Mouse (Mus musculus) E14TG2a.4 (cell line): Measurements from ENCODE around the gene Pbx3.

Experiments used
- H3K27me3 ChIP-seq: 2 replicates; pipeline ENCODE4 v1.6.1; 2014; ENCODE audit warnings: low read length, control low read depth; ENCODE audit not compliant: insufficient read depth
- H3K36me3 ChIP-seq: 2 replicates; pipeline ENCODE4 v1.6.1; 2014; ENCODE audit warnings: low read length, control low read depth; ENCODE audit not compliant: insufficient read depth
- H3K4me1 ChIP-seq: replicated peaks from 2 replicates; pipeline ENCODE4 v1.6.1; 2014; ENCODE audit warnings: low read depth, low read length, control low read depth
- H3K4me3 ChIP-seq: replicated peaks from 2 replicates; pipeline ENCODE4 v1.5.1; 2014; ENCODE audit warnings: mild to moderate bottlenecking, low read length
- H3K9me3 ChIP-seq: 2 replicates; pipeline ENCODE4 v1.6.1; 2014; ENCODE audit warnings: low read length, control low read depth
- CTCF ChIP-seq: conservative IDR thresholded peaks from 2 replicates; pipeline ENCODE4 v1.5.1; 2014; ENCODE audit warnings: low read length
- NANOG ChIP-seq: IDR thresholded peaks from 2 replicates; pipeline ENCODE4 v1.6.1; 2014; ENCODE audit warnings: borderline replicate concordance, low read length, mixed read lengths
- POU5F1 ChIP-seq: IDR thresholded peaks from 2 replicates; pipeline ENCODE4 v1.6.1; 2014; ENCODE audit warnings: low read length, borderline replicate concordance

Gene Pbx3

DNA sequence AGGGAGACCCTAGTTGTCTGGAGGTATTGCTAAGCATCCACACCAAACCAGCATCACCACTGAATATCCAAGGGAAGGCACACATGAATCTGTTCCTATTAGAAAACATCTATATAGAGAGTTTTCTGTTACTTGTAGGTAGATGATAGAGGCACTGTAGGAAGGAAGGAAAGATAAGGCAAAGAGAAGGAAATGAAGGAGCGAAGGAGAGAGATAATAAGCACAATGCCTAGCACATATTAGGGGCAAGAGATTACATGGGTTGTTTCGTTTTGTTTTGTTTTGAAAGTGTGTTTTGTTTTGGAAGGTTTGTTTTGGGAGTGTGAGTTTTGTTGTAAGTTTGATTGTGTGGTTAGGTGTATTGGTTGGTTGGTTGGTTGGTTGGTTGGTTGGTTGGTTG is 6.0 kb upstream of the Pbx3 start:
- peaks cover 28% of the 10 kb centered on the region for H3K27me3 ChIP-seq
- no peaks in the 10 kb centered on the region for H3K9me3 ChIP-seq
- H3K4me1 ChIP-seq = peaks cover 1% of the 10 kb centered on the region
- TF ChIP-seq POU5F1 (no peak), CTCF (no peak), NANOG (no peak)
- H3K4me3 ChIP-seq = no peak overlapping the region
- no peaks in the 10 kb centered on the region for H3K36me3 ChIP-seq

DNA sequence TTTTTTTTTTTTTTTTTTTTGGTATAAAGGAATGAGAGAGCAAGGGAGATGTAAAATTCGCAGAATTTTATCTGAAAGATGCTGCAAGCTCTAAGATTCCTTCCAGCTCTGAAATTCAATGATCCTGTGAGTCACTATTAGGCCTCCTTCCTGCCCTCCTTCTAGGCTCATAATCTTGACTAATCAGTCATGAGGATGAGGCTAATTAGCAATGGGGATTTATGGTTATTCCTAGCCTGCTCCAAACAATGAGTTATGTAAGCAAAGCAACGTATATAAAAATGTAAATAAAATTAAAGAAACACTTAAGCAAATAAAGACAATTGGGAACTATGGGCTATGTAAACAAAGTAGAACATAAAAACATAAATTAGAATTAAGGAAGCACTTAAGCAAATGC is 1.4 kb upstream of the Pbx3 start:
- H3K36me3 ChIP-seq = no peaks in the 10 kb centered on the region
- no peak for TF ChIP-seq NANOG
- no peak for TF ChIP-seq POU5F1
- no peak for TF ChIP-seq CTCF

DNA sequence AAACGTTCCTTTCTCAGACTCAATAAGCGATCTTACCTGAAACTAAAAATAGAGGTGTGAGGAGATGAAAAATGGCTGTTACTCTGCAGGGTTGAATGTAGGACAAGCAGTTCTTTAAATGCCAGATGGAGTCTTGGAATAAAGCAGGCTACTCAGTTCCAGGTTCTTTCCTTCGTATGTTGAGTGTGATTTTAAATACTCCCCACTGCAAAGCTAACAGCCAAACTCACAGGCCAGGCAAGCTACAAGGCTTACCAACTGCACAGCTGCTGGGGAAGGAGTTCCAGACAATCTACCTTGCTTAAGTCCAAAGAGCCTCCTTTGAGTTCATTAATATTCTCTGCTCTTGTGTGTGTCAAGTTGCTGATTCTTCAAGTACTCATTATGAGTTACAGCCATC is 944 bp upstream of the Pbx3 start:
- peak overlapping the region; percentile 89; the same call in 1 of the 2 replicates for H3K4me3 ChIP-seq
- peaks cover 20% of the 10 kb centered on the region for H3K4me1 ChIP-seq
- no peak for TF ChIP-seq NANOG
- no peak for TF ChIP-seq POU5F1
- TF ChIP-seq CTCF = no peak
- H3K36me3 ChIP-seq = no peaks in the 10 kb centered on the region
- peaks cover 48% of the 10 kb centered on the region for H3K27me3 ChIP-seq
- no peaks in the 10 kb centered on the region for H3K9me3 ChIP-seq

More for the DNA sequence above, 1.4 kb upstream of the Pbx3 start:
- Histone ChIP-seq H3K4me1 (peaks cover 20% of the 10 kb centered on the region), H3K4me3 (no peak overlapping the region), H3K9me3 (no peaks in the 10 kb centered on the region), H3K27me3 (peaks cover 48% of the 10 kb centered on the region)

DNA sequence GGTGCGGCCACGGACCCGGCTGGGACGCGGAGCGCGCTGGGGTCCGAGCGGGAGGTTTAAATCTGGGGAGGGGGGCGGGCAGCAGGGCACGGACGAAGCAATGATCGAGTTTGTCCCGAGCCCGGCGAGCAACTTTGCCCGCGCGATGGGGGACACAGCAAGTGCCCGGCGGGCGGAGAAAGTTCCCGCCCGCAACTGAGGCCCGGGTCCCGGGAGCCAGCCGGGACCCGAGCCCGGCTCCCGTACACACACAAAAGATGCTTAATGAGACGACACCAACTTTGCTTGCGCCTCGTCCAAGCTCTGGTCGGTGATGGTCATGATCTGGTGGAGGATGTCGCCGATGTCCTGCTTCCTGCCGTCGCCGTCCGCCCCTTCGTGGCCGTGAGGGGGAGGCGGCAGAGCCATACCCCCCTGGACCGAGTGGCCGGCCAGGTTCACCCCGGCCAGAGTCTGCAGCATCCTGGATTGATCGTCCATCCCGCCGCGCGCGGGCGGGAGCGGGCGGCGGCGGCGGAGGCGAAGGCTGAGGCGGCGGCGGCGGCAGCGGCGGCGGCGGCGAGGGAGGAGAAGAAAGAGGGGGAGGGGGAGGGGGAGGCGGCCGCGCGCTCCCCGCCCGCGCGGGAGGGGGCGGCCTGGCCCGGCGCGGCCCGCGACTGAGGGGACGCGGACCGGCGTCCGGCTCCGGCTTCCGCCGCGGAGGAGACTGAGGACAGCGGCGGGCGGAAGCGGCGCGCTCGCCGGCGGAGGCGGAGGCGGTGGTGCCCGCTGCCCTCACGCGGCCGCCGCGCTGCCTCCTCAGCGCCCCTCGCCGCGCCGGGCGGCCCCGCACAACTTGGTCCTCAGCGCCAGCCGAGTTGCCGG is 1.3 kb downstream of the Pbx3 start:
- Histone ChIP-seq H3K36me3 (no peaks in the 10 kb centered on the region), H3K27me3 (peaks cover 47% of the 10 kb centered on the region), H3K4me3 (peak overlapping the region; percentile 89), H3K4me1 (peaks cover 20% of the 10 kb centered on the region), H3K9me3 (no peaks in the 10 kb centered on the region)
- TF ChIP-seq NANOG (no peak), POU5F1 (no peak), CTCF (no peak)

DNA sequence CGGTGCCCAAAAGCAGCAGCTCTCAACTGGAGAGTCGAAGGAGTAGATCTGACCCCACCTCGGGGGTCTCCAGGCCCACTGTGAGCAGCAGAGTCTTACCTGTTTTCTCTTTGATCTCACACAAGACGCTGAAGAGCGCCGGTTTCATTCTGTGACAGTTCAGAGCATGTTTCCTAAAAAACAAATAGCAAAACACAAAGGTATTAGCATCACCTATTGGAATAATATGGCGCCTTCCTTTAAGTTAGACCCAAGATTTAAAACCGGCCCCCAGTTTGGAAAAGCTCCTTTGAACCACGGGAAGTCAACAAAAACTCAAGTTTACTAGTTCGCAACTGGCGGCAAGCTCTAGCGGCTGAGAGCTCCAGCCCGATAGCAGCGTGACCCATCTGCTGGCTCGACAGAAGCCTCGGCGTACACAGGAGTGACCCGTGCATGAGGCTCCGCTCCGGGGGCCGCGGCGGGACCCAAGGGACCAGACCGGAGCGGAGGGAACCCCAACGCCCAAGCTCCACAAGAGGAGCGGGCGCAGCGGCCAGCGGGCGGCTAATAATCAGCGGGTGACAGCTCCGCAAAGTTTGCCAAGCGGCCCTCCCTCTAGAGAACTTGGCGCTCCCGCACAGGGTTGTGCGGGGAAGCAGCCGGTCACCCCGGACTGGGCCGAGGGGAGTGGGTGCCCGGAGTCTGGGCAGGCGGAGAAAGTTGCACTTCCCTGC is 2.1 kb downstream of the Pbx3 start:
- Histone ChIP-seq H3K36me3 (no peaks in the 10 kb centered on the region), H3K4me1 (peaks cover 20% of the 10 kb centered on the region), H3K9me3 (no peaks in the 10 kb centered on the region), H3K27me3 (peaks cover 40% of the 10 kb centered on the region), H3K4me3 (peak overlapping the region; percentile 89)
- TF ChIP-seq CTCF = no peak
- no peak for TF ChIP-seq NANOG
- TF ChIP-seq POU5F1 = no peak

DNA sequence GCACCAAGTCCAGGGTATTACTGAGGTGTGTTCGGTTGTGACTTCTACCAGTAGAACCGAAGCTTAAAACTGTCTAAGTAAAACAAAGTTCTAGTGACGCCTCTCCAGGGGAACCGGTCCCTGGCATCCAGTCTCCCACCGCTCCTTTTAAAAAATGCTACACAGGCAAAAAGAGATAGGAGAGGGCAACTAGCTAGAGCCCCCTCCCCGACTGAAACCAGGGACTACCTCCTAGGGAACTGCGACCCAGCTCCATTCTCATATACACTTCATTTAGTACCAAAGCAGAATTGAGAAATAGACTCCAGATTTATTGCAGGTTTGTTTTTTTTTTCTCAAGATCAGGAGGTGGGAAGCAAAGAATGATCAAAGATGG is 2.6 kb downstream of the Pbx3 start:
- H3K4me3 ChIP-seq = peak overlapping the region; percentile 89
- no peaks in the 10 kb centered on the region for H3K9me3 ChIP-seq
- H3K36me3 ChIP-seq = no peaks in the 10 kb centered on the region
- H3K4me1 ChIP-seq = peaks cover 20% of the 10 kb centered on the region
- no peak for TF ChIP-seq NANOG
- TF ChIP-seq POU5F1 = no peak
- no peak for TF ChIP-seq CTCF
- peaks cover 37% of the 10 kb centered on the region for H3K27me3 ChIP-seq

DNA sequence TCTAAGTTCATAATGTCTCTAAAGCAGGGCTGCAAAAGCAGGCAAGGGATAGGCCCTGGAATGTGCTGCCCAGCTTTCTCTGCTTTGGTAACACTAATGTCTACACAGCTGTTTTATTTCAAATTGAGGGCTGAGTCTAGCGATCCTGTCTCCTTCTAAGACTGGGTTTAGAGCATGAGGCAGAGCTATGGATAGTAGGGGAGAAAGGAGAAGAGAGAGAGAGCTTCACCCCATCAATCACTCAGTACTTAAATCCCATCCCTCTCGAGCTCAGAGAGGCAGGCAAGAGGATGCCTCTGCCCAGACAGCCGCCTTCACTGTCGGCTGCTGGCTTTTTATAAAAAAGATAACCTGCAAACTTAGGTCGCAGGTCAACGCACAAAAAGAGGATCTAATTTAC is 4.5 kb downstream of the Pbx3 start:
- H3K4me1 ChIP-seq = peaks cover 21% of the 10 kb centered on the region
- no peaks in the 10 kb centered on the region for H3K36me3 ChIP-seq
- TF ChIP-seq POU5F1 = no peak
- peaks cover 24% of the 10 kb centered on the region for H3K27me3 ChIP-seq
- H3K9me3 ChIP-seq = no peaks in the 10 kb centered on the region
- H3K4me3 ChIP-seq = no peak overlapping the region

DNA sequence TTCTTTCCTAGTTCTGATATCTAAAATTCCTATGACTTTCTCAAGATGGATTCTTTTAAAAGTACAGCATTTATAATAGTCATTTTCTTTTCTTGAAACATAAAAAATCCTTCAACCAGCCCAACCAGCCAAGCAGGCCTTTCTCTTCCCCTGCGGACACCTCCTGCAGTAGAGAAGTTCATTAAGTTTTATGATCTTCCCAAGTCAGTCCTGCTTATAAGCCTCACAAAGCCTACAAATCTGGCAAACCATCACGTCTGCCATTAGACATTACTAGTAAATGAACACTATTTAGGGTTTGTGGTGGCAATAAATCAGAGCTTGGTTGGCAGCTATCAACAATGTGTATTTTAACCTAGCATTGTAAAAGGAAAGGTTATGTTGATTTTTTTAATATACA is 5.9 kb downstream of the Pbx3 start:
- Histone ChIP-seq H3K4me3 (no peak overlapping the region), H3K36me3 (no peaks in the 10 kb centered on the region), H3K4me1 (peaks cover 18% of the 10 kb centered on the region), H3K27me3 (peaks cover 24% of the 10 kb centered on the region), H3K9me3 (no peaks in the 10 kb centered on the region)
- TF ChIP-seq NANOG (no peak), CTCF (no peak), POU5F1 (no peak)

DNA sequence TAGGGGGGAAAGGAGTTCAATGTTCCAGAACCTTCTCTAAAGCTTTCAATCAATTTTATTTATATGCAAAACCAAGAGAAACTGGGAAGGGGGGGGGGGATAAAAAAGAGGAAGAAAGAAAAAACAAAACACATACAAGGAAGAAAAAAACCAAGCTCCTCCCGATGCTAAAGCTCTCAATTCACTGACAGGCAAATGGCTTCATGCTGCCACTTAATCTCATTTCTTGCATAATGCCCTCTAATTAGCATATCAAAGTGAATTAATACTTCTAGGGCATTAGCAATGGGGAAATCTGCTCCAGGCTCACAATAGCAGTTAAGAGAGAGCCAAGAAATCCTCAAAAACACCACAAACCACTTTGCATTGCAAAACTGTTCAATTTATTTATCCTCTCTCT is 9.3 kb downstream of the Pbx3 start:
- peaks cover 12% of the 10 kb centered on the region for H3K4me1 ChIP-seq
- no peak overlapping the region for H3K4me3 ChIP-seq
- TF ChIP-seq CTCF = no peak
- no peak for TF ChIP-seq POU5F1
- no peak for TF ChIP-seq NANOG
- H3K9me3 ChIP-seq = no peaks in the 10 kb centered on the region
- no peaks in the 10 kb centered on the region for H3K36me3 ChIP-seq
- H3K27me3 ChIP-seq = peaks cover 5% of the 10 kb centered on the region
